Mouse (Mus musculus) embryonic fibroblast, embryonic 13.5 days (primary cell): ENCODE measurements around the gene Elmo1.

Source experiments
- CTCF ChIP-seq: IDR thresholded peaks from 2 replicates; pipeline ENCODE4 v1.5.1; 2011; ENCODE audit warnings: mild to moderate bottlenecking, control low read depth, low read length, moderate library complexity, borderline replicate concordance; ENCODE audit not compliant: insufficient read depth
- POLR2A ChIP-seq: IDR thresholded peaks from 2 replicates; pipeline ENCODE4 v1.6.1; 2011; ENCODE audit warnings: low read depth, mild to moderate bottlenecking, control low read depth, low read length, moderate library complexity

DNA sequence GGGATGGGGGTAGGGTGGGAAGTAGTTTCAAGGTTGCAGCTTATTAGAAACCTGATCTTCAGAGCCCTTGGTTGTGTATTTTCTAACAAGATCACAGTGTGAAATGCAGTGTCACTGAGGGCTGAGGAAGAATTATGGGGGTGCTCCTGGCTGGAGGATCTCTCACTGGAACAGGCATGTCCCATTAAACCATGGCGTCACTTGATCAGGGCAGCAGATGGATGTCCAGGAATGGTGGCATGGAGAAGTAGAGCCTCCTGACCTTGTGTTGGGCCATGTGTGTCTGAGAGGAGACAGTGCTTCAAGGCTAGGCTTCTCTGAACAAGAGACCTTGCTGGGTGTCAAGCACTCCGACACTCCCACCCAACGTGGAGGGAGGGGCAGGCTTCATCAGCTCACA is 431.1 kb downstream of the Elmo1 start:
- TF ChIP-seq CTCF, result no peak
- TF ChIP-seq POLR2A, result no peak
